Mouse (Mus musculus): ENCODE measurements around the gene Sema6d.

GRCm38 (mm10) chr2:124640500-124641193 lies 550.9 kb downstream of the Sema6d start:
- no peak for TF ChIP-seq GATA1 (IDR thresholded peaks at IDR 0.05; ENCODE audit: low read length)
- TF ChIP-seq TAL1 (IDR thresholded peaks at IDR 0.05; ENCODE audit: low read length): no peak

Data from erythroblast, embryonic 14.5 days (primary cell).